Mouse (Mus musculus): ENCODE results near the gene Cacna1i. TPM values are rescaled to one million over a fixed set of nuclear protein-coding genes. Genes with fewer than 3 reads are reported as not detected.

Gene Cacna1i
- polyA plus RNA-seq, 1 experiment from 2014 or later, result not detected

- peak overlapping the region; percentile 96 for H3K9ac ChIP-seq (ENCODE audit: low read depth, low read length)
- H3K9me3 ChIP-seq (replicated peaks; ENCODE audit: control insufficient read depth, low read length), result no peaks in the 10 kb centered on the region
- ATAC-seq (ENCODE audit: low read depth), result no peak
- peak overlapping the region; percentile 91 for H3K4me3 ChIP-seq (ENCODE audit: low read depth, low read length)
- peaks cover 28% of the 10 kb centered on the region for H3K36me3 ChIP-seq (ENCODE audit: control insufficient read depth, insufficient read depth)
- H3K27me3 ChIP-seq (ENCODE audit: control insufficient read depth, insufficient read depth, low read depth, low read length), result no peaks in the 10 kb centered on the region
- 4% methylated on average over 16 of the region's 16 CpGs for WGBS (ENCODE audit: insufficient replicate concordance)
- peak overlapping the region; percentile 97 for H3K4me2 ChIP-seq (ENCODE audit: low read depth, low read length)
- peaks cover 68% of the 10 kb centered on the region for H3K4me1 ChIP-seq (ENCODE audit: control insufficient read depth, low read depth, low read length)
- H3K27ac ChIP-seq (ENCODE audit: low read length), result peak overlapping the region; percentile 99
Measured at GRCm38 (mm10) chr15:80256242-80256641, 30.8 kb upstream of the Cacna1i start.

- H3K9me3 ChIP-seq (replicated peaks; ENCODE audit: control insufficient read depth, low read length), result no peaks in the 10 kb centered on the region
- peak overlapping the region; percentile 99 for H3K27ac ChIP-seq (ENCODE audit: low read length)
- peak overlapping the region; percentile 96 for H3K9ac ChIP-seq (ENCODE audit: low read depth, low read length)
- H3K4me3 ChIP-seq (ENCODE audit: low read depth, low read length), result peak overlapping the region; percentile 91
- H3K27me3 ChIP-seq (ENCODE audit: control insufficient read depth, insufficient read depth, low read depth, low read length), result no peaks in the 10 kb centered on the region
- peaks cover 61% of the 10 kb centered on the region for H3K4me1 ChIP-seq (ENCODE audit: control insufficient read depth, low read depth, low read length)
- H3K36me3 ChIP-seq (ENCODE audit: control insufficient read depth, insufficient read depth), result peaks cover 28% of the 10 kb centered on the region
- no peak for ATAC-seq (ENCODE audit: low read depth)
- peak overlapping the region; percentile 97 for H3K4me2 ChIP-seq (ENCODE audit: low read depth, low read length)
- 49% methylated on average over 12 of the region's 12 CpGs for WGBS (ENCODE audit: insufficient replicate concordance)
Measured at GRCm38 (mm10) chr15:80256656-80257601, 30.1 kb upstream of the Cacna1i start.

- 26% methylated on average over 4 of the region's 4 CpGs for WGBS (ENCODE audit: insufficient replicate concordance)
Measured at GRCm38 (mm10) chr15:80257602-80258239, 29.3 kb upstream of the Cacna1i start.

GRCm38 (mm10) chr15:80258240-80259170 lies 28.5 kb upstream of the Cacna1i start:
- Histone ChIP-seq H3K27me3 (ENCODE audit: control insufficient read depth, insufficient read depth, low read depth, low read length) (no peaks in the 10 kb centered on the region), H3K27ac (ENCODE audit: low read length) (peak overlapping the region; percentile 99), H3K4me2 (ENCODE audit: low read depth, low read length) (peak overlapping the region; percentile 97), H3K9me3 (replicated peaks; ENCODE audit: control insufficient read depth, low read length) (no peaks in the 10 kb centered on the region), H3K9ac (ENCODE audit: low read depth, low read length) (peak overlapping the region; percentile 96), H3K36me3 (ENCODE audit: control insufficient read depth, insufficient read depth) (peaks cover 28% of the 10 kb centered on the region), H3K4me3 (ENCODE audit: low read depth, low read length) (peak overlapping the region; percentile 91), H3K4me1 (ENCODE audit: control insufficient read depth, low read depth, low read length) (peaks cover 63% of the 10 kb centered on the region)
- WGBS (ENCODE audit: insufficient replicate concordance), result 44% methylated on average over 11 of the region's 11 CpGs
- peak; percentile 57 for ATAC-seq (ENCODE audit: low read depth)

More at GRCm38 (mm10) chr15:80257602-80258239, 29.3 kb upstream of the Cacna1i start:
- Histone ChIP-seq H3K4me3 (ENCODE audit: low read depth, low read length) (peak overlapping the region; percentile 91), H3K4me1 (ENCODE audit: control insufficient read depth, low read depth, low read length) (peaks cover 62% of the 10 kb centered on the region), H3K27ac (ENCODE audit: low read length) (peak overlapping the region; percentile 99), H3K36me3 (ENCODE audit: control insufficient read depth, insufficient read depth) (peaks cover 28% of the 10 kb centered on the region), H3K4me2 (ENCODE audit: low read depth, low read length) (peak overlapping the region; percentile 97), H3K9me3 (replicated peaks; ENCODE audit: control insufficient read depth, low read length) (no peaks in the 10 kb centered on the region), H3K27me3 (ENCODE audit: control insufficient read depth, insufficient read depth, low read depth, low read length) (no peaks in the 10 kb centered on the region), H3K9ac (ENCODE audit: low read depth, low read length) (peak overlapping the region; percentile 96)
- ATAC-seq (ENCODE audit: low read depth), result no peak

- H3K36me3 ChIP-seq (ENCODE audit: control insufficient read depth, insufficient read depth), result peaks cover 28% of the 10 kb centered on the region
- no peaks in the 10 kb centered on the region for H3K27me3 ChIP-seq (ENCODE audit: control insufficient read depth, insufficient read depth, low read depth, low read length)
- H3K4me3 ChIP-seq (ENCODE audit: low read depth, low read length), result no peak overlapping the region
- H3K9me3 ChIP-seq (replicated peaks; ENCODE audit: control insufficient read depth, low read length), result no peaks in the 10 kb centered on the region
- 0 out of 2 replicates have a peak overlapping the region, but pooled peaks have one; percentile 97 for H3K4me2 ChIP-seq (ENCODE audit: low read depth, low read length)
- WGBS (ENCODE audit: insufficient replicate concordance), result 78% methylated on average over 8 of the region's 8 CpGs
- peak overlapping the region; percentile 99 for H3K27ac ChIP-seq (ENCODE audit: low read length)
- H3K4me1 ChIP-seq (ENCODE audit: control insufficient read depth, low read depth, low read length), result peaks cover 56% of the 10 kb centered on the region
- ATAC-seq (ENCODE audit: low read depth), result no peak
- H3K9ac ChIP-seq (ENCODE audit: low read depth, low read length), result 0 out of 2 replicates have a peak overlapping the region, but pooled peaks have one; percentile 17
Measured at GRCm38 (mm10) chr15:80259406-80260045, 27.5 kb upstream of the Cacna1i start.

GRCm38 (mm10) chr15:80260677-80261076 lies 26.4 kb upstream of the Cacna1i start:
- Histone ChIP-seq H3K36me3 (ENCODE audit: control insufficient read depth, insufficient read depth) (peaks cover 28% of the 10 kb centered on the region), H3K4me1 (ENCODE audit: control insufficient read depth, low read depth, low read length) (peaks cover 57% of the 10 kb centered on the region), H3K27ac (ENCODE audit: low read length) (no peak overlapping the region; the same call in 1 of the 2 replicates), H3K9me3 (replicated peaks; ENCODE audit: control insufficient read depth, low read length) (no peaks in the 10 kb centered on the region), H3K4me2 (ENCODE audit: low read depth, low read length) (no peak overlapping the region), H3K4me3 (ENCODE audit: low read depth, low read length) (no peak overlapping the region), H3K27me3 (ENCODE audit: control insufficient read depth, insufficient read depth, low read depth, low read length) (no peaks in the 10 kb centered on the region), H3K9ac (ENCODE audit: low read depth, low read length) (no peak overlapping the region)
- ATAC-seq (ENCODE audit: low read depth), result no peak
- WGBS (ENCODE audit: insufficient replicate concordance), result 8% methylated on average over 3 of the region's 3 CpGs

- Histone ChIP-seq H3K9ac (ENCODE audit: low read depth, low read length) (no peak overlapping the region), H3K27ac (ENCODE audit: low read length) (no peak overlapping the region), H3K27me3 (ENCODE audit: control insufficient read depth, insufficient read depth, low read depth, low read length) (no peaks in the 10 kb centered on the region), H3K4me1 (ENCODE audit: control insufficient read depth, low read depth, low read length) (peaks cover 57% of the 10 kb centered on the region), H3K4me3 (ENCODE audit: low read depth, low read length) (no peak overlapping the region), H3K9me3 (replicated peaks; ENCODE audit: control insufficient read depth, low read length) (no peaks in the 10 kb centered on the region), H3K4me2 (ENCODE audit: low read depth, low read length) (no peak overlapping the region), H3K36me3 (ENCODE audit: control insufficient read depth, insufficient read depth) (peaks cover 26% of the 10 kb centered on the region)
- no peak for ATAC-seq (ENCODE audit: low read depth)
- WGBS (ENCODE audit: insufficient replicate concordance), result 70% methylated on average over 7 of the region's 7 CpGs
Measured at GRCm38 (mm10) chr15:80261100-80261499, 25.9 kb upstream of the Cacna1i start.
